Mouse (Mus musculus) heart, postnatal 10 days (tissue): ENCODE measurements around the gene Cyp2d22. TPM values are rescaled to one million over a fixed set of nuclear protein-coding genes. Genes with fewer than 3 reads are reported as not detected.
"Not testable (repeated sequence)": the region's sequence is repeated elsewhere in the genome, so short reads cannot be mapped to it uniquely, and the experiment has no call there.

ENCODE experiments used
- DNase-seq, 2 experiments: peaks; one replicate each; pipeline ENCODE4 v3.0.0; 2021
- intact Hi-C: fragments of 180-260 bp; cut with DNase I; formaldehyde crosslinking; loops from one replicate; pipeline ENCODE4 v1.15.1; 2025
- total RNA-seq, 2 experiments: library from RNA; stranded (reverse); gene quantifications; 2 replicates each; pipeline ENCODE4 v1.2.3; 2021

The Cyp2d22 gene
- total RNA-seq, 2 experiments from 2014 or later, result 17.7 to 30.5 TPM

DNA sequence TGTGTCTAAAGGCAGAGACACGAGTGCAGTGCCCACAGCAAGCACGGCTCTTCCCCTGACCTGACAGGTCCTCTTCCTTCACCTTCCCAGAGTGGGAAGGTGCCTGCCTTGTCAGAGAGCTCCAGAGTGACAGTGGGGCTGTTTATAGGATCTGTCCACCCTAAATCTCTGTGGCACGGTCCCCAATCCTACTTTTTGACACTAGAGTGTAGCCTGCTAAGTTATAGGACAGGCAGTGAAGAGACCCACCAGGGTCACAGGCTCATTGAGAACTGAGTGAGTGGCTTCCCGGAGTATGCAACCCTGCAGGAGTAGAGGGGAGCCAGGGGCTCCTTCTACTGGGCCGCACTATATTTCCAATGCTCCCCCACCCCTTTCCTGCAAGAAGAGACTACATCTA is 2.4 kb downstream of the Cyp2d22 start:
- intact Hi-C loops, result loop anchor here (2.0 kb wide), 1 partner anchor 23 kb away; the partner anchor contains the start of gene Ndufa6
- DNase-seq, result peak in 1 of 2 experiments; percentile 14

DNA sequence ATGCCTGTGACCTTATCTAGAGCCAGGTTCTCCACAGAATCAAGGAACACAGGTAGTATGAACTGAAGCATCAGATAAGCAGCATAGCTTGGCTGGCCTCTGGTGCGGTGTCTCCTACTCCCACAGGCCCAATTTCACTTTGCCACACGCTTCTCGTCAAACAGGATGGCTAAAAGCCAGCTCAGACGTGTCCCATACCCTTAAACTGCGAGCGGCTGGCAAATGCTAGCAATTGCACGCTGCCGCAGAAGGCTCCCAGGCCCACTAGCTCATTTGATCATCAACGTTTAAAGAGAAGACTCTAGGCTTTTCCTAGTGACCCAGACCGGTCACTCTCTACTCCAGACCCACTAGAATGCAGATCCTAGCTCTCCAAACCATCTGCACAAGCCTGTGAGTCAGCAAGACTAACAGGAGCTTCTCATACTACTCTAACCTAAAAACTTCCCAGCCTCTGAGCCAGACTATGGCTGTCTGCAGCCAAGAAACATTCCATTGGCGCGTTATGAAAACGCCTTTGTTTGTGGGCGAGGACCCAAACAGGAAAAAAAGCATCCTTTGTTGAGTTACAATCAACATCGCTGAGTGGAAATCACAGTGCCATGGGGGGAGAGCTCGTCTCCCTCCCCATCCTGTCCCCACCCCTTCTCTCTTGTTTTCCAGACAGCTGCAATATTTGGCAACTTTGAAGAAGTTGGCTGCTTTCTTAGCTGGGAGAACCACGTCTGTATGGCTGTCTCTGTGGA is 3.5 kb downstream of the Cyp2d22 start:
- intact Hi-C loops, result loop anchor here (2.0 kb wide), 1 partner anchor 22 kb away; the partner anchor contains the start of gene Ndufa6
- peak; percentile 86 to 89 for DNase-seq

- intact Hi-C loops, result loop anchor here (2.0 kb wide), 1 partner anchor 21 kb away; the partner anchor contains the start of gene Ndufa6
Measured at GRCm38 (mm10) chr15:82375855-82376254, 4.2 kb downstream of the Cyp2d22 start.

DNA sequence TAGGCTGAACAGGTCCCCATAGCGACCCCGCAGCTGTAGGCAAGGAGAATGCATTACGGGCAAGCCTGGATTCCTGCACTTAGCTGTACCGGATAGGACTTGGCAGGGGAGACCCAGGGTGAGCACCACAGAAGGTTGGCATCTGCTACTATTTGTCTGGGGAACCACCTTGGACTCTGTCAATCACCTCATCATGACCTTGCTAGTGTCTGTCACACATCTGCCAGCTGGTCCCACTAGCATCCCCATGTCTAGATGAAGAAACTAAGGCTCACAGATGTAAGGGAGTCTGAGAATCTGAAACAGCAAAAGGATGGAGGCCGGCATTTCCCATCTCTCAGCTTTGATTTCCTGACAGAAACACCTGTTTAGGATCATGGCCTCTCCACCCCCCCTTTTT is 5.6 kb downstream of the Cyp2d22 start:
- intact Hi-C loops, result no loop called here
- no peak for DNase-seq

More at GRCm38 (mm10) chr15:82375855-82376254, 4.2 kb downstream of the Cyp2d22 start:
- DNase-seq, result no peak

DNA sequence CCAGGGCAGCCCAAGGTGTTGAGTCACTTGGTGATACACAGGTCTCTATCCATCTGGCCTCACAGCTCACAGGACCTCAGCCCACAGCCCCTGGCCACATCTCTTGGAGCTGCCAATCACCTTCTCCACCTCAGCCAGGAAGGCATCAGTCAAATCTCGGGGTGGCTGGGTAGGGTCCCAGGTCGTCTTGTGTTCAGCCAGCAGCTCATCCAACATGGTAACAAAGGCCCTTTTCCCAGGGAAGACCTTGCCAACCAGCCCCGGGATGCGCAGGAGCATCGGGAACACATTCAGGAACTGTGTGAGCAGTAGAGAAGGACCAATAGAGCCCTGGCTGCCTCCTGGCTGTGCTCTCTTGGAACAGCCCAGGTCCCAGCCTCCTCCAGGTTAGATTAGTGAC is 7.1 kb downstream of the Cyp2d22 start:
- intact Hi-C loops, result no loop called here
- DNase-seq, result no peak

GRCm38 (mm10) chr15:82372446-82372845 is 7.6 kb downstream of the Cyp2d22 start:
- no peak for DNase-seq
- intact Hi-C loops, result no loop called here

- DNase-seq, result no peak
- intact Hi-C loops, result no loop called here
Measured at GRCm38 (mm10) chr15:82368851-82369250, 11.2 kb downstream of the Cyp2d22 start.

- no peak for DNase-seq
- intact Hi-C loops, result no loop called here
Measured at GRCm38 (mm10) chr15:82368146-82368545, 11.9 kb downstream of the Cyp2d22 start.

- DNase-seq, intact Hi-C loops: not testable (repeated sequence)
Measured at GRCm38 (mm10) chr15:82364561-82364960, 15.5 kb downstream of the Cyp2d22 start.

DNA sequence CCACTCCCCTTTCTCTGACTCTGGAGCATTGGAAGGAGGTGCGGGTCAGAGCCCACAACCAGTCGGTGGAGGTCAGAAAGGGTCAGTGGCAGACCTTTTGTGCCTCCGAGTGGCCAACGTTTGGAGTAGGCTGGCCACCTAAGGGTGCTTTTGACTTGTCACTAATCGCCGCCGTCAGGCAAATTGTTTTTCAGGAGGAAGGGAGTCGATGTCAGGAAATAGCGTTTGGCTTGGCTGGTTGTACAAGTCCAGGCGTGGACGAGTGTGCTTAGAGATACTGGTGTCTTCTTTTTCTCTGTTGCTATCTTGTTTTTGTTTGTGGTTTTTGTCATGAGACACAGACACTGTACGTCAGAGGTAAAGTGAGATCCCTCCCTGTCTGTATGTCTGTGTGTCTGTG is 16.3 kb downstream of the Cyp2d22 start:
- DNase-seq, intact Hi-C loops: not testable (repeated sequence)

- no peak for DNase-seq
- intact Hi-C loops, result no loop called here
Measured at GRCm38 (mm10) chr15:82362234-82362633, 17.8 kb downstream of the Cyp2d22 start.

DNA sequence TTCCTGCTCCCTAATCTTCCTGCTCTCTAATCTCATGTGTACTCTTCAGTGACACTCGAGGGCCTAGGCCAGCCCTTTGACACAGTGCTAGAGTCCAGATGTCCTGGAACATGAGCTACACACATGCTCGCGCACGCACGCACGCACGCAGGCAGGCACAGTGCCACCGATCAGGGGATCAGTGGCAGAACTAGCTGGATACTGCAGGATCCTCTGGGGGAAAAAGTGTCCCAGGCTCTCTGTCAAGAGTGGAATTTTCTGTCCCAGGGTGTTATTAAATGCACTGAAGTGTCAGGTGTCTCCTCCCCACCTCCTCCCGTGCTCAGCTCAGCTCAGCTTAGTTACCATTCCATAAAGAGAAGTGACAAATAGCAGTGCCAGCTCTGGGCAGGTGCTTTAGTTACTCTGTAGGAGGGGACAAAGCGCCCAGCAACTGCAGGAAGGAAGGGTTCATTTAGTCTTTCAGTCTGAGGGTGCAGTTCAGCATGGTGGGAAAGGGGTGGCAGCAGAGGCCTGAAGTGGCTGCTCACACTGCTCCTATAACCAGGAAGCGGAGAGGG is 18.5 kb downstream of the Cyp2d22 start:
- intact Hi-C loops, result no loop called here
- DNase-seq, result peak in 1 of 2 experiments; percentile 48

DNA sequence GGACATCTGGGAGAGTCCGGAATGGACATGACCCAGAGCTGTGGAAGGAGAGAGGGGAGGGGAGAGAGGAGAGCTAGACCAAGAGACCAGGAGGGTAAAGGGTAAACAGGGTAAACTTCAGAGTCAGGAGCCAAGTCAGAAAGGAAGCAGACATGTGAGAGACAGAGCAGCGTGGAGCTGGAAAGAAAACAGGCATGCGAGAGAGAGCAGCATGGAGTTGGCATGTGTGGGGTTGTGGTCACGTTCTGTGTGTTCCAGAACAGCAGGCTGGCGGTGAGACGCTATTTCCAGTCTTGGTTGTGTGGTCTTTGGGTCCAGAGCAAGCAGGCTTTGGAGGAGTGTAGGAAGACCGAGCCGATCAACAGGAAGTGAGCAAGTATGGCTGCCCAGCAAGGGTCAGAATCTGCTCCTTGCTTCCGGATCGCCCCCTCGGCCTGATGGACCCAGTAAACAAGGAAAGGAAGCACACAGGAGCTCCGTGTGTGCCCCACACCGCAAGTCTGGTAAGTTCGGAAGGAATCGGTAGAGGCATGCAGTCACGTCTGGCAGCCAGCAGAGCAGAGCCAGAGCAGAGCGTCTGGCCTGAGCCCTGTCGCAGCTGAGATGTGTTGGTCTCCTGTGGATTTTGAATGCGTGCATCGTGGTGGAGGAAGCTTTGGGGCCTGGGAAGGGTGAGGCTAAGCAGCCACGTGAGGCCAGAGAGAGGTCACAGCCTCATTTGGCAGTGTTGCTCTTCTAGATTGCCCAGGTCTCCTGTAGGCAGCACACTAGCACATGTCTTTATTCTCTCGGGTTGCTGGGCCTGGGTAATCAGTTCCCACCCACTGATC is 21.4 kb downstream of the Cyp2d22 start:
- peak in 1 of 2 experiments; percentile 47 for DNase-seq
- intact Hi-C loops, result no loop called here

GRCm38 (mm10) chr15:82354126-82354945 is 25.7 kb downstream of the Cyp2d22 start, which contains the start of gene Ndufa6:
TSS of gene Ndufa6 (minus strand) at chr15:82354322.
- intact Hi-C loops, result loop anchor here (1.0 to 5.0 kb wide), 3 partner anchors 22 to 82 kb away; partner anchors contain the start of gene Sept3
- peak; percentile 98 for DNase-seq

GRCm38 (mm10) chr15:82353745-82354113 is 26.3 kb downstream of the Cyp2d22 start:
- no peak for DNase-seq
- intact Hi-C loops, result loop anchor here (1.0 to 5.0 kb wide), 3 partner anchors 23 to 81 kb away; partner anchors contain the start of gene Sept3

DNA sequence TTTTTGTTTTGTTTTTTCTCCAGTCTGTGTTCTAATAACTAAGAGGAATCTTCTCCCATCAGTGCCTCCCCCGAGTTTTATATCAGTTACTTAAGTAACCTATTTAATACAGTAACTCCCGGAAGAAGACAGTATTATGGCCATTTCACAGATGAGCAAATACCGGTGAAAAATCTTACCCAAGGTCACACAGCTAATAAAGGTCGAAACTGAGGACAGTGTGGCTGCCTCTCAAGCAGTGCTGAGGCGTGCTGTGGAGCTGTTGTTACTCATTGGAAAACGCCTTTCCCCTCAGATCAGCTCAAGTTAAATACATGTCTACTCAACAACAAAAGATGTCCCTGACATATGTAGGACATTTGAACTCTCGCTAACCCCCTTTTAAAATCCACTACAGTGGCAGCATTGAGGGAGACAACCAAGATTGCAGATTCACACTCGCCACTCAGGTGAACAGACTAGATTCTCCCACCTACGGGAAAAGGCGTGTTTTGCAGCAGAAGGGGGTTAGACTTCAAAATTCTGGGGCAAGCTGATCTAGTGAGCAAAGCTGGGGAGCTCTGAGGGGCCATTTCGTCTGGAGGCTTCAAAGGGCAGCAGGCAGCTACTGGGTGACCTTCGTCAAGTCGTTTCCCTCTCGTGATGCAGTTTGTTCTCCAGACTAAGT is 26.8 kb downstream of the Cyp2d22 start:
- DNase-seq, result peak in 1 of 2 experiments; percentile 53
- intact Hi-C loops, result loop anchor here (5.0 kb wide), 1 partner anchor 81 kb away; the partner anchor contains the start of gene Sept3

DNA sequence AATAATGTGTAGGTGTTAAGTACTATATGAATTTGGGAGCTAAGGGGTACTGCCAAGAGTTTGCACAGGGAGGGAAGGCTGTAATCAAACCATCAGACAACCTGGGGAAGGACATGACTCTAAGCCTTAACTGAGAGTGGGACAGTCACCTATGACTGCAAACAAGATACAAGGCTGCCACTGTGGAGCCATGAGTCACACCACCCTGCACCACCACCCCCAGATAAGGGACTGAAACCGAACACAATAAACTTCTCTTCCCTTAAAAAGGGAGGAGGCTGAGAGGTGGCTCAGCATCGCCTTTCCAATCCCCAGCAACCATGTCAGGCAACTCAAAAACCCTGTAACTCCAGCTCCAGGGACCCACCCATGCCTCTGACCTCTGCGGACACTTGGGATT is 28.6 kb downstream of the Cyp2d22 start:
- intact Hi-C loops, result loop anchor here (5.0 kb wide), 1 partner anchor 79 kb away; the partner anchor contains the start of gene Sept3
- DNase-seq, result no peak

DNA sequence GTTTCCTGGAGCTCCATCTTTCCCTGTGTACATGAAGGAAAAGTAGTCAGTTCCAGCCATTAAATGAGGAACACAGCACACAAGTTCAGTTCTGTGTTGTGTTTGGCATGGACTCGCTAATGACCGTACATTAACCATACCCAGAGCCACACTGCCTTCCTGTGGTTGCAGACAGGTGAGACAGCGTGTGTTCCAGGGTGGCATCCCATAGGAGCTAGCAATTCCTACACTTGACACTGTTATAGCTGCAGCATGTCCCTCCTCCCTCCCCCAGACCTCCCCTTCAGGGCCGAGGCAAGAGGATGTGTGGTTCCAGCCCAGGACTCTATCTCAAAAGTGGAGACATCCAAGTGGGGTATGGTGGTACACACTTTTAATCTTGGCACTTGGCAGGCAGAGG is 29.7 kb downstream of the Cyp2d22 start:
- intact Hi-C loops, result loop anchor here (5.0 kb wide), 1 partner anchor 78 kb away; the partner anchor contains the start of gene Sept3

GRCm38 (mm10) chr15:82348999-82349341 is 31.1 kb downstream of the Cyp2d22 start:
- intact Hi-C loops, result no loop called here
- no peak for DNase-seq

More for the DNA sequence above, 29.7 kb downstream of the Cyp2d22 start:
- DNase-seq, result no peak
